Mouse (Mus musculus): ENCODE data around the gene BC067074.

DNA sequence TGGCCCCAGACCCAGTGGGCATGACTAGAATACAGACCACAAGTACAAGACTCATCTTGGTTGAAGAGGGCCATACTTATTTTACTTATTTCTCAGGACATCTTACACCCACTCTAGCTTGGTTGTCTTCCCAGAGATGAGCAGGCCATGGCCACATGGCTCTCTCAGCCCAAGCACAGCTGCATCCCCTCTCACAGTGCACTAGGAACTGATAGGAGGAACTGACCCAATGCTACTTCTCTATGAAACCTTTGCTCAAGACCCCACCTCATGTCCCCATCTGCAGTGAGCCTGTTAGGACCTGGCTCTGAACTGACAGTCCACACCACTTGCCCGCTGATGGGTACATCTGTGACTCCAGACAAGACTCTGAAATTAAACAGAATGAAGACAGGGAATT is 88.8 kb downstream of the BC067074 start:
- TF ChIP-seq POLR2A (IDR thresholded peaks at IDR 0.05; ENCODE audit: insufficient read length, low read depth) = no peak
- no peak for TF ChIP-seq E2F4 (IDR thresholded peaks at IDR 0.05; ENCODE audit: insufficient read depth)
- no peak for TF ChIP-seq MAX (IDR thresholded peaks at IDR 0.05; ENCODE audit: low read depth)
- no peak for TF ChIP-seq USF1 (IDR thresholded peaks at IDR 0.05; ENCODE audit: low read depth)
- TF ChIP-seq TCF12 (IDR thresholded peaks at IDR 0.05; ENCODE audit: insufficient read depth, poor library complexity, severe bottlenecking) = no peak
- TF ChIP-seq CEBPB (IDR thresholded peaks at IDR 0.05; ENCODE audit: insufficient read depth, poor library complexity, severe bottlenecking) = no peak
- TF ChIP-seq MYOG (IDR thresholded peaks at IDR 0.05; ENCODE audit: control insufficient read depth in 1 of 3, insufficient read depth in 1 of 3, insufficient read length in 2 of 3, low read depth in 2 of 3) = no peak
- TF ChIP-seq TCF3 (IDR thresholded peaks at IDR 0.05; ENCODE audit: insufficient read length, low read depth) = no peak
- no peak for TF ChIP-seq REST (IDR thresholded peaks at IDR 0.05; ENCODE audit: insufficient read depth, insufficient read length)
- TF ChIP-seq POLR2AphosphoS2 (IDR thresholded peaks at IDR 0.05; ENCODE audit: insufficient read length, low read depth) = no peak

All from myocyte (in vitro differentiated cells).